Mouse (Mus musculus) heart, postnatal 36 days (tissue): ENCODE results near the gene Gpr180. TPM values are rescaled to one million over a fixed set of nuclear protein-coding genes. Genes with fewer than 3 reads are reported as not detected.
"Not testable (repeated sequence)": the region's sequence is repeated elsewhere in the genome, so short reads cannot be mapped to it uniquely, and the experiment has no call there.

ENCODE experiments used
- DNase-seq, 2 experiments: peaks; one replicate each; pipeline ENCODE4 v3.0.0; 2021 to 2022
- intact Hi-C: fragments of 180-260 bp; cut with DNase I; formaldehyde crosslinking; loops from one replicate; pipeline ENCODE4 v1.15.1; 2025
- total RNA-seq, 2 experiments: library from RNA; stranded (reverse); gene quantifications; 2 replicates each; pipeline ENCODE4 v1.2.3; 2021

The Gpr180 gene
- total RNA-seq, 2 experiments from 2014 or later = 20.8 to 21.3 TPM

GRCm38 (mm10) chr14:118150656-118151551 lies 13.9 kb downstream of the Gpr180 start:
- no peak for DNase-seq
- intact Hi-C loops = loop anchor here (1.0 to 5.0 kb wide), 2 partner anchors 109 to 146 kb away; no protein-coding TSS in a partner anchor

DNA sequence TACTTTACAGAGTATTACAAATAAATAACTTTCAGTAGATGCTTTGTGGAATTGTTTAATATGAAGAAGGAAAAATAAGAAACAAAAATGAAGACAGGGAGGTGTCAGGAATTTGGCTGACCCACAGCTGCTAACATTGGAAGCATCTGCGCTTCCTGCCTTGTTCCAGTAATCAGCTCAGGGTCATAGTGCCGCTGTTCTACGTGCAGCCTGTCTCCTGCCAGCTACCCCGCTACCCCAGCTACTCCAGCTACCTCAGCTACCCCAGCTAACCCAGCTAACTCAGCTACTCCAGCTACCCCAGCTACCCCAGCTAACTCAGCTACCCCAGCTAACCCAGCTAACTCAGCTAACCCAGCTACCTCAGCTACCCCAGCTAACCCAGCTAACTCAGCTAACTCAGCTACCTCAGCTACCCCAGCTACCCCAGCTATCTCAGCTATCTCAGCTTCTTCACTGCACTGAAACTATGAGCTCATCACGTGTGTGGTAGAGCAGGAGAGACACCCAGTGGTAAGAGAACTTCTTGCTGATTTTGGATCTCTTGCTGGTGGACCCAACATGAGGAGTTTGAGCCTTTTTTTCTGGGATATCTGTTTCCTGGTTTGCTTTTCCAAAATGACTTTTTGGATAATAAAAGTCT lies 14.8 kb downstream of the Gpr180 start:
- intact Hi-C loops = loop anchor here (1.0 to 5.0 kb wide), 2 partner anchors 109 to 146 kb away; no protein-coding TSS in a partner anchor
- peak in 1 of 2 experiments; percentile 16 for DNase-seq

DNA sequence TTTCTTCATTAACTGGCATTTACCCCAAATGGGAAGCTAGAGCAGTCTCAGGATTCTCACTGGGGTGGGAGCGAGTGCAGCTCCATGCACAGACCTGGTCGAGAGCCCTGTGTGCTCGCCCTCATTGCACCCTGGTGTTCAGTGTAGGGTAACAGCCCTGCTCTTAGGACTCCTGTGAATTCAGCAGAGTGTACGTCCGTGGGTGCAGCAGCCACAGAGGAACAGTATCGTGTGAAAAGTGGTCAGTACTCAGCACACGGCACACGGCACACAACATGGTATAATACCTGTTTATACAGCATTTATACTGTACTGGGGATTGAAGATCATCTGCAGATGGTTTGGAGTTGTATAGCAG lies 15.3 kb downstream of the Gpr180 start:
- DNase-seq = no peak
- intact Hi-C loops = loop anchor here (5.0 kb wide), 1 partner anchor 110 kb away; no protein-coding TSS in a partner anchor

DNA sequence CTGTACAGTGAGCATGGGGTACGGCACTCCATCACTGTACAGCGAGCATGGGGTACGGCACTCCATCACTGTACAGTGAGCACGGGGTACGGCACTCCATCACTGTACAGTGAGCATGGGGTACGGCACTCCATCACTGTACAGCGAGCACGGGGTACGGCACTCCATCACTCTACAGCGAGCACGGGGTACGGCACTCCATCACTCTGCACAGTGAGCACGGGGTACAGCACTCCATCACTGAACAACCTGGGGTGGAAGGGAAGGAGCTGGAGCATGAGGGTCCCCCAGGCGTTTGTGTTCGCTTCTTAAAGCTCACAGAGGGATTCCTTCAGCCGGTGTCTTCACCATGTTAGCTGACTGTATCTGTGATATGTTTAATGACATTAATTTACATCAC lies 19.1 kb downstream of the Gpr180 start:
- intact Hi-C loops = not testable (repeated sequence)

GRCm38 (mm10) chr14:118156740-118157139 lies 19.8 kb downstream of the Gpr180 start:
- no peak for DNase-seq
- intact Hi-C loops = no loop called here

More for the DNA sequence above, 19.1 kb downstream of the Gpr180 start:
- not testable (repeated sequence) for DNase-seq

DNA sequence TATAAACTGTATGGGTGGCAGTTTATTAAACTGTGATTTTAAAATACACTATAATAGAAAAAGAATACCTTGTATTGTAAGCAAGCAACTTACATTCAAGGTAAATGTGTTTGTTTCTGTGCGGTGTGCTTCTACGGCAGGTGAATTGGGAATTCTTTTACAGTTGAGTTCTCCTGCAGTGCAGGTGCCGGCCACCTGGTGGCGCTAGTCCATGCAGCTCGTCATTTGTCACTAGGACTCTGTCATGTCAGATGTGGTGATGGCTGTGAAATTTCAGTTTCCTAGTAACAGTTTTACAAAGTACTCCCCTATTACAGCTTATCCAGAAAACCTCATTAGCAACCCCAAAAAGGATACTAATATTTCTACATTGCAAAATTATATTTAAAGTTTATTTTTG lies 20.2 kb downstream of the Gpr180 start:
- peak; percentile 44 to 74 for DNase-seq
- intact Hi-C loops = no loop called here

- no peak for DNase-seq
- intact Hi-C loops = no loop called here
Observed at GRCm38 (mm10) chr14:118161751-118162150, 24.8 kb downstream of the Gpr180 start.

DNA sequence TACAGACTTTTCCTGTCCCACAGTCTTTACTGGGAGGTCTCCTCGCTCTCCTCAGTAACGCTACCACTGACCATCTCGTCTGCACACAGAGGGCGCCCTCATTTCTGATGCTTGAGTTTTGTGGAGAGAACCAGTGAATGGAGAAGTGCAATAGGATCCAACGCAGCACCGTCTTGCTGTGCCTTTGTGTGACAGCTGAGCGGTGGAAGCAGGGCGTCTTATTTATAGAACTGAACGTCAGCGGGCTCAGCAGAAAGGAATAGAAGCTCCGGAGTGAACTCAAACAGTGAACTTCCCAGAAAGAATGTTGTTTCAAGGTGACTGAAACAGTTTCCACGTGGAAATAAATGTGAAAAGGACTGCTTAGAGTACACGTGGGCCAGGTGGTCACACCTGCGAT lies 25.7 kb downstream of the Gpr180 start:
- no peak for DNase-seq

DNA sequence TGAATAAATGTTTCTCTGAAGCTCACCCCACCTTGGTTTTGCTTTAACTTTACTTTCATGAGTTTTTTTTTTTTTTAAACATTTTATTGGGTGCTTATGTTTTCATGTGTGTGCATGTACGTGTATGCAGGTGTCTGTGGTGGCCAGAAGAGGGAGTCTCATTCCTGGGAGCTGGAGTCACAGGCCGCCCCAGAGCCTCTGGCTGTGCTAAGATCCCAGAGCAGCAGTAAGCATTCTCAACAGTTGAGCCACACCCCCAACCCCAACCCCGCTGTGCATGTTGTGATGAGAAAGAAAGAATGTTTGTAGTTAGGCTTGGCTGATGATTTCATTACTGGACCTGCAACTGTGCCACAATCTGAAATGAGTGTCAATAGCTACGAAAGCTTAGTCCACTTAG lies 31.8 kb downstream of the Gpr180 start:
- intact Hi-C loops = no loop called here
- DNase-seq = no peak

More for the DNA sequence above, 25.7 kb downstream of the Gpr180 start:
- intact Hi-C loops = no loop called here

GRCm38 (mm10) chr14:118173590-118174203 lies 36.7 kb downstream of the Gpr180 start:
- intact Hi-C loops = no loop called here
- DNase-seq = no peak

DNA sequence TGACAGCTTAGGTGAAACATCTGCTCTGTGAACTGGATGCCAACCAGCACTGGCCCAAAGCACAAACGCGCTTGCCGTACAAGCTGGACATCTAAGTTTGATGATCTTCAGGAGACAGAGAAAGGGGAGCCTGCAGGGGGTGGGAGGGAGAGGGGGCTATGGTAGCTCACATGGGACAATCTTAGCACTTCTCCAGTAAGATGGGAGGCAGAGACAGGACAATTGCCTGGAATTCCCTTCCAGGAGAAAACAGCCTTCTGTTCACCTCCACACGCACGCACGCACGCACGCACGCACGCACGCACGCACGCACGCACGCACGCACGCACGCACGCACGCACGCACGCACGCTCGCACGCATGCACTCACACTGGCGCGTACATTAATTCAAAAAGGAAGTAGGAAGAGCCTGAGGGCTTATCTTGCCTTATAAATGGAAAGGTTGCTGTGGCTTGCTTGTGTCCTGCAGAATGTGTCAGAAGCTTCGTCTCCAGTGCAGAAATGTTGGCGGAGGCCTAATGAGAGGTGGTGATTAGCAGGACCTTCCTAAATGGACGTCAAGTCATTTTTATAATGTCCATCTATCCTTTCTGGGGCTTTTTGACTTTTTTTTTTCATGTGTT lies 38.2 kb downstream of the Gpr180 start:
- intact Hi-C loops = no loop called here

DNA sequence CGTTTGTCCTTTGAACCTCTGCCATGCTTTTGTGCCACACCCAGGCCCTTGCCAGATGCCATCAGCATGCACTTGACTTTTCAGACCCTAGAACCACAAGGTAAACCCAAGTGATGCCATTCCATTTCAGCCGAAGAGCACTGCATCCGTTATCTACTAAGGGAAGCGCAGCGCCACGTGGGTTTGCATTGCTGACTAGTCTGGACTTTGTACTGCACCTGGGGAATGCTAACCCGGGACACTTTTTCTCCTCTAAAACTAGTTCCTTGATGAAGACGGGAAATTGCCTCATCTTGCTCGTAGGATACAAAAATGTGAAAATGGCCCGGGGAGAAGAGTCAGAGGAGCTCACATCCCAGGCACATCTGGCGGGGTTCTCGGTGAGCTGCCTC lies 38.7 kb downstream of the Gpr180 start:
- intact Hi-C loops = no loop called here

More for the DNA sequence above, 38.2 kb downstream of the Gpr180 start:
- DNase-seq = no peak

DNA sequence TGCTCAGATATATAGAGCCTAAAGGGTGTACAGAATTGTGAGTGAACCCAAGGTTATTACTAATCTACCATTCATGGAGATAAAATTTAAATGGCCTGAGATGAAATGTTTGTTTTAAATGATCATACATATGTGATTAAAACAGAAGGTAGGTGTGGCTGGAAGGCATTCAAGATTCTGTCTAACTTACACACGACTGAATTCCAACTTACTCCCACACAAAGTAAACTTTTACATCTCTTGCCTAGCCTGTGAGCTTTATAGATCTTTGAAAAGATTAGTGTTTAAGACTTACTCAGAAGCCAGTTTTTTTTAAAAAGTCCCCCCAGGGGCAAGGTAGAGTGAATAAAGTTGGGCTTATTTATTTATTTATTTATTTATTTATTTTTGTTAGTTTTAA lies 42.3 kb downstream of the Gpr180 start:
- no peak for DNase-seq
- intact Hi-C loops = no loop called here

More for the DNA sequence above, 38.7 kb downstream of the Gpr180 start:
- no peak for DNase-seq

GRCm38 (mm10) chr14:118179701-118180100 lies 42.7 kb downstream of the Gpr180 start:
- intact Hi-C loops = loop anchor here (2.0 to 5.0 kb wide), 2 partner anchors 45 to 58 kb away; partner anchors contain the start of gene Sox21
- DNase-seq = no peak

GRCm38 (mm10) chr14:118180117-118180557 lies 43.2 kb downstream of the Gpr180 start:
- peak; percentile 72 to 78 for DNase-seq
- intact Hi-C loops = loop anchor here (2.0 to 5.0 kb wide), 2 partner anchors 45 to 57 kb away; partner anchors contain the start of gene Sox21

DNA sequence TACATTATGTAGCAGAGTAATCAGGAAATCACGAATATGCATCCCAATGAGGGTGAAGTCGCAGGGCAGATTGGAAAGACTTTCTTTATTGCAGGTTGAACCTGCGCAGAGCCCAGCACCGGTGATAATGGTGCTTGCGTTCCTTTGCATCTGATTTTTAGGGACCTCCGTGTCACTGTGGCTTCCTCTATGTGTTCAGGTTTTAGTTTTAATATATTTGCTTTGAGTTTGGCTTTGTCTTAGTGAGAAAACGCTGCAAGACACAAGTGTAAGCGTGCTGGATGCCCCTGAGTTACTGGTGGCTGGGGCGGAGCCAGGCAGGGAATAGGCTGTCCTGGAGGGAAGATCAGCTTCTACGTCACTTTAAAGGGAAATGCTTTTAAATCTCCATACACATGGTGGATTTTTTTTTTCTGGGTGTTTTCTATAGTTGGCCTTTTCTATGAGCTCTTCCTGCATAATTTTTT lies 43.8 kb downstream of the Gpr180 start:
- intact Hi-C loops = loop anchor here (2.0 to 5.0 kb wide), 2 partner anchors 46 to 57 kb away; partner anchors contain the start of gene Sox21
- DNase-seq = peak; percentile 52 to 53

DNA sequence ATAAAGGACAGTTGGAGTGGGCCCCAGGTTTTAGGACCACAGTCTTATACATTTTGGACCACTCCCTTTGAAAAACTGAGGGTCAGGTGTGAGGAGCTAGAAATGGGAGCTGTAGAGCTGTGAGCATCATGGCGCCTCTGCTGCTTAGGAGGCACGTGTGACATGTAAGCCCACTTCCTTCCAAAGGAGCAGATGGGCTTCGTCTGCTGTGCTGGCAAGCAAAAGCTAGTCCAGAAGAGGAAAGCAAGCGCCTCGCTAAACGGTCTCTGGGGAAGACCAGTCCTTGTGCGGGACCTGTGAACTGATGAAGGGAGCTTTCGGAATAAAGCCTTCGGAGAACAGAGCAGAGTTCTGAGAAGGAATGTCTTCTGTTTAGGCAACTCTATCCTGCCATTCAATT lies 54.5 kb downstream of the Gpr180 start:
- DNase-seq = no peak
- intact Hi-C loops = no loop called here

- intact Hi-C loops = no loop called here
- DNase-seq = no peak
Observed at GRCm38 (mm10) chr14:118193001-118193628, 56.2 kb downstream of the Gpr180 start.

DNA sequence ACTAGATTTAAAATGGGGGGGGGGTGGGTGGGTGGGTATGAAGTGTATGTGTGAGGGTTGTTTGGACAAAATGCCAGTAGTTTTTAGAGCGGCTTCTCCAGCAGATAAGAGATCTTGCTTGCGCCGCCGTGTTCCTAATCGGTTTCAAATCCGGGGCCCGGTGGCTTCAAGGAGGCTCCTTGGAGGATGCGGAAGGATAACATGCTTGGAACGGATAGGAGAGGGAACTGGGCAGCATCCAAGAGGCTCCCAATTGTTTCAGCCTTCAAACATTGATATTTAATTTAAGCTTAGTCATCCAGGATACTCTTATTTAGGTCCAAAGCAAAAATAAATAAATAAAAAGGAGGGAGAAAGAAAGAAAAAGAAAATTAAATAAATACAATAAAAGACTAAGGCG lies 56.7 kb downstream of the Gpr180 start:
- no peak for DNase-seq
- intact Hi-C loops = no loop called here
